Mouse (Mus musculus): Measurements from ENCODE around the gene Sgcb. TPM values are rescaled to one million over a fixed set of nuclear protein-coding genes. Genes with fewer than 3 reads are reported as not detected.

Sgcb gene
- total RNA-seq (2021) = 10 to 100 TPM; 74.1 to 79.0 TPM
- long read RNA-seq, experiment 1, transcript Sgcb-201 (6 exons, 3,786 nt) = major isoform, 102 of 134 reads
- long read RNA-seq, experiment 1, partial matches to known transcripts = 13 of 134 reads
- long read RNA-seq, experiment 1, other reads (novel, unspliced or antisense) = 19 of 134 reads
- long read RNA-seq, experiment 2, transcript Sgcb-201 (6 exons, 3,786 nt) = major isoform, 105 of 138 reads
- long read RNA-seq, experiment 2, partial matches to known transcripts = 16 of 138 reads
- long read RNA-seq, experiment 2, other reads (novel, unspliced or antisense) = 17 of 138 reads

DNA sequence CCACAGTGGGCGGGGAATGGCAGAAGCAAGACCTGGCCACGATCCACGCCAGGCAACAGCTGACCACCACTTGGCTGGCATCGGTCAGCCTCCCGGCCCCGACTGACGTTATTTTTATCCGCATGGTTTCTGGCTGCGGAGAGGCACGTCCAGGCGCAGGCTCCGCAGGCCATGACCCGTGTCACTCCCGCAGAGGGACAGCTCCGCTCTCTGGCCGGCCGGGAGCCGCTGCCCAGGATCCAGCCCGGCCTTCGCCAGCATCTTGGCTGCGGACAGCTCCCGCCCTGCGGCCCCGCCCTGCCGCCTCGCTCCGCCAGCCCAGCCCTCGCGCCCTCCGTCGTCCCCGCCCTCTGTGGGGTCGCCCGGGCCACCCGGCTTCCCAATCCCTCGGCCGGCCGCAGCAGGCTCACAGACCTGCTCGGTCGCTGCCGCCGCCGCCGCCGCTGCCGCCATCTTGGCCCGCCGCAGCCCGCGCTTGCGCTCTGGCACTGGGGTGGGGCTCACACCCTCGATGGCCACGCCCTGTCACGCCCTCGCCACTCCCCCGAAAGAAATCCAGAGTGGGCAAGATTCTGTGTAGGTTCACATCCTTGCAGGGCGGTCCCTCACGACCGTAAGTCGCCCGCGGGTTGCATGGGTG lies at the start of gene Sgcb:
TSS of gene Sgcb (minus strand) at position 530 of the 640 bp plus-strand sequence.
- peak; percentile 92 for DNase-seq (ENCODE audit: low spot score)

DNA sequence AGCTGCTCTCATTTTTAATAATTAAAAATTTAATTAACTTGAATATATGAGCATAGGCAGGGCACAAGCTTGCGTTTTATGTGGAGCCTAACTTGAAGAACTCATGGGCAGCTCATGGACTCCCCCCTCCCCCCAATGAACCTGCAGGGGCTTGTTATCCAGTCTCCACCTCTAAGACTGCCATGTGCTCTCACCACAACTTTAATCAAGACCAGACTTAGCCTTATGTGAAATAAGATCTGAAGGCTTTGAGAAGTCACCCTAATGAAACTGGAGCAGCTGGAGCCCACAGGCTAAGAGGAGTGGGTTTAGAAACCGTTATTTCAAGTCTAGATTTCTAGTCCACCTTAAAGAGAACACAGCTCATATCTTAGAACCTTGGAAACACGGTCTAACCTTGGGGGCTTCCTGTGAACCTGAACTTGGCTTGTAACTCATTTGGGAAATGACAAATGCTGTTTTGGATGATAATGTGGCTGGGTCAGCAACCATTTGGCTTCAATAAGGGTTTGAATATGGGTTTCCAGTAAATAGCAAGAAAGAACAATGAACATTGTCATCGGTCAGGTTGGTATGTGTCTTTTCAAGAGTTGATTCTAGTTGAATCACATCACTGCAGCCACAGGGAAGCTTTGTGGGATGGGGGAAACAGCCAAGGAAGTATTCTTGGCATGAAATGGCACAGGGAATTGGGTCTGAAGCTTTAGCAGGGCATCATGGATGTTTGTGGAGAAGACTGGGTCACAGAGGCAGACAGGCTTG lies 46.8 kb upstream of the Sgcb start:
- no peak for DNase-seq (ENCODE audit: low spot score)

DNA sequence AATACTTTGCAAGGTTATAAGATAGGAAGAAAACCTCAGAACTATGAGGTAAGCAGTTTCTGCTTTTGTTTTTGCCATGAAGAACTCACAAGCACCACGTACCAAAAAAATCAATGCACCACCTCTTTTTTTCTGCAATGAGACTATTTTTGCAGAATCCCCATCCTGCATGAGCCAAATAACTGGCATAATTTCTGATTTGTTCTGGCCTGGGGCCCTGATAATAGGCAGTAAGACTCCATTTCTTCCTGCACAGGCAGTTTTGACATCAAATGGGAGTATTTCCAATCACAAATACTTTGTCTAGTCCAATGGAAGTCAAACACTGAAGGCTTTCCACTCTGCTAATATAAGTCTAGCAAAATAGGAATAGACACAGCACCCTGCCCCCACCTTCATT lies 46.2 kb upstream of the Sgcb start:
- no peak for DNase-seq (ENCODE audit: low spot score)

DNA sequence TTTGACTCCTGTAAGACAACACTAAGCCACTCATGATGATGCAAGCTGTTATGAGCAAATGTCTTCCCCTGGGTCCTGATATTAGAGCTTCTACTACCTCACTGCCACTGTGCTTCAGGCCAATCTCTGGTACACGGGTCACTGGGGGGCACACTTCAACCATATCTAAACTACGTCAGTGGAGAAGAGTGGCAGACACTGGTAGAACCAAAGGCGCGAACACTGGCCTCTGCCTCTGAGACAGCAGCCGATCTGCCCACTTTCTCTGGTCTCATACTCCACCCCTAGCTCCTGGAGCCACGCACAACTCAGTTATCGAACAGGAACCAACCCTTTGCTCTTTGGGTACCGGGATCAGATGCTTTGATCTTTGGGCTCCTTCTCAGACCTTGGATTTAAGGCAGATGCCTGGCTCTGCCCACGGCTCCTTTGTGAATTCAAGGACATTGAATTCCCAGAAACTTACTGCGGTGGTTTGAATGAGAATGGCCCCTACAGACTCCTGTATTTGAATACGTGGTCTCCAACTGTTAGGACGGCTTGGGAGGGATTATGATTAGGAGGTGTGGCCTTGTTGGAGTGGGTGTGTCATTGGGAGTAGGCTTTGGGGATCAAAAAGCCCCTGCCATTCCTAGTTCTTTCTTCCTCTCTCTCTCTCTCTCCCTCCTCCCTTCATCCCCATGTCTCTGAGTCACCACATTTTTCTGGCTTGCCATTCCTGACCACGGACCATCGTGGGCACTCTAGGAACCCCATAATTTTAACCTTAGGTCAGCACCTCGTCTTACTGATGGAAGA lies 44.3 kb upstream of the Sgcb start:
- DNase-seq (ENCODE audit: low spot score) = no peak

DNA sequence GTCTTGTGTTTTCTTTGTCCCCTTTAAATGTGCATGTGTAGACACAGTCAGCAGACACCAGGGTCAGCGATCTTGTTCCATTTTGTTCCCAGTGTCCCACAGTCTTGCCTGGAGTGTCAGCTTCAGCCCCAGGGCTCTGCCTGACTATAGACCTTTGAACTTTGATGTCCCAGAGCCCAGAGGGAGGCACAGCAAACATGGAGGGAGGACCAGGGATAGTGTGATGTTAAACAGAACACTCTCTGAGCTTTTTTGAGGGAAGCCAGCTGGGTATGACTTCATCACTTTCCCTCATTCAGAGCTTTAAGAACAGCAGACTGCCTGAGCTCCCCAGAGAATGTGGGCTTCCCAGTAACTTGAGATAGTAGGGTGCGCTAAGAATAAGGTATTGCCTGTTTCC lies 42.6 kb upstream of the Sgcb start:
- DNase-seq (ENCODE audit: low spot score) = no peak

DNA sequence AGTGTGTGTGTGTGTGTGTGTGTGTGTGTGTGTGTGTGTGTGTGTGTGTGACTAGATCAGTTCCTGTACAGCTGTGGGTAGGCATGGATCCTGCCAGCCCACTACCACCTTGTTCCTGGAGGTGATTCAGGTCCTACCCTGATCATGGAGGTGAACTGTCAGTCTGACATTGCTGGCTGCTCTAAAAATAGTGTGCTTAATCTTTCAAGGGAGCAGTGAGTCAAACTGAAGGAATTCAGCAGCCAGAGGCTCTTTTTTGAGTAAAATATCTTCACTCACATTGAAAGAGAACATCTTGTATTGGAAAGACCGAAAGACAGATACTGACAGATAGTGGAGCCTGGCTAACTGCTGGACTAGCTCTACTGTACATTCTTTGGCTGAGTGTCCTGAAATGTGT lies 41.0 kb upstream of the Sgcb start:
- no peak for DNase-seq (ENCODE audit: low spot score)

DNA sequence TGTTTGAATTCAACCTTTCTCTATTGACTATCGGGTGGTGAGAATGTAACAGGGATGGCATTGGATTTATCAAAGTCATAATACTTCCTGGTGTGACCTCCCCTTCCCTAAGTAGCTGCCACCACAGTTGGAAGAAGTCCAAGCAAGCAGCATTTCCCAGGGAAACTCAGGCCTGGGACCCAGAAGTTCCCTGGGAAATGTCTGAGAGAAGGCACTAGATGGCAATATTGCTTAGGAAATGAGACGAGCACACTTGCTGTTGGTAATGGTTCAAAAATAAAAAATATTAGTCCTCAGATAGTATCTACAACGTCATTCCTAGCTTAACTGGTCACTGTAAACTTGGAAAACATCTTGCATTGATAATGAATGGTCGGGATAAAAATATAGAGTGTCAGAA lies 38.6 kb upstream of the Sgcb start:
- DNase-seq (ENCODE audit: low spot score) = no peak

DNA sequence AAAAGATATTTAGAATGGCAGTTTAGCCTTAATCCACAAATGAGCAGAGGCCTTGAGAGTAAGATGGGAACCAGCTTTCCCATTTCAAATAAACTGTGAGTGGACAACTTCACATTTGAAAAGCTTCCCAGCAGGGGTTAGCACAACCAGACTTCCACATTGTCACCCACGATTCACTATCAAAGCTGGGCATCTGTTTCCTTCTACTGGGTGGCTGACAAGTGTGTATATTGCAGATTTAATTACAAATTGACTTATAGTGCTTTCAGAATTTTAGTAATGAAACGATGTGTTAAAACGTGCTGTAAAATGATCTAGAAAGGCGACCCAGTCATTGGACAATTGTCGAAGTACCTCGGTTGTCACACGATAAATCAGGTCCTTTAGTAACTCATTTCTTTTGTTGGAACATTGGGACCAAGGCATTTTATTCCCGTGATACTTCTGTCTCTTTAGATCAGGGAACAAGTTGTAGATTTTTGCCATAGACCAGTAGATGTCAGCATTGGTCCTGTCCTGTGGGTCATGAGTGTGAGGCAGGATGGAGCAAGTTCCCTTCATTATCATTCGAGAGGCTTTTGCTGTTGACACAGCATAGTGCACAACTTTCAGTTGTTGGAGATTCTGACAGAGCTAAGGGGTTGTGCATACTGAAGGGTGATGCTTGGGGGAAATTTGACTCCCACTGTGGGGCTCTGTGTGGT lies 36.3 kb upstream of the Sgcb start:
- DNase-seq (ENCODE audit: low spot score) = no peak

DNA sequence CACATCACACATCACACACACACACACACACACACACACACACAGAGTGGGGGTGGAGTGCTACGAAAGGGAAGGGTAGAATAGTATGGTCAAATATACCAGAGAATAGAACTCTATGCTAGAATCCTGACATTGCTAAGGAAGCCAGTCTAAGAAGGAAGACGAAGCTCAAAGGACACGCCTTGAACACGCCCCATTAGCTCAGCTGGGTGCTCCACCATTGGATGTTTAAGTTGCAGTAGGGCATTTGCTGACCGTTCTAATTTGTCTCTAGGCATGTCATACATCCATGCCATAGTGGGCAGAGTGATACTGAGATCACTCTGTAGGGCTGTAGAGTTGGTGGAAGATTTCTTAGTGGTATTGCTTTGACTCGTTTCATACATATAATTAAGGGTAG lies 35.6 kb upstream of the Sgcb start:
- no peak for DNase-seq (ENCODE audit: low spot score)

DNA sequence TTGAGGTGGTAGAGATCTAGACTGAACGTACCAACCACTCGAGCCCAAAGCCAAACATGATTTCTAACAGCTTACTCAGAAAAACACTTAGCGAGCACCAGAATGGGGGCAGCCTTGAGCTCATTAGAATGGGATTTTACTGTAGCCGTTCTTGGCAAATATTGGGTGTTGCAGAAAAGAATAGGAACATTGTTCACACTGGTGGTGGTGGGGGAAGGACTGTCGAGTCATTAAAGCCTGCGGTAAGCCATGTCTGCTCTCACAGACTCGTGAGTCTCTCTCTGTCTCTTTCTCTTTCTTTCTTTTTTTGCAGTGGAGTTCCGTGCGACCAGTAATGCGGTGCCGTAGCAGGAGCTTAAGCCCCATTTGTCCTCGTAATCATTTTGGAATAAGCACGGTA lies 29.0 kb upstream of the Sgcb start:
- no peak for DNase-seq (ENCODE audit: low spot score)

DNA sequence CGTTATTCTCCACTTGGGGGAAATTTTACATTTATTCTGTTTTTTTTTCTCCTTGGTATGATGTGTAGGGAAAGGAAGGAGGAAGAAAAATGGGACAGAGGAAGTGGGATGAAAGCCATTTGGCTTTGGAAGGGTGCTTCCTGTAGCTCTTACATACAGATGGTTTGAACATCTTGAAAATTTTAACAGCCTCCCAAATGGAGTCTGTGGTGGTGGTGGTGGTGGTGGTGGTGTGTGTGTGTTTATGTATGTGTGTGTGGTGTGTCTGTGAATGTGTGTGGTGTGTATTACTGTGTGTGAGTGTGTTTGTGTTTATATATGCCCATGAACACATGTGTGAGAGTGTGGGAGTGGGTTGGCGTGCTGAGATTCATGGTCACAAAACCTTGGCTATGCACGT lies 28.0 kb upstream of the Sgcb start:
- no peak for DNase-seq (ENCODE audit: low spot score)

DNA sequence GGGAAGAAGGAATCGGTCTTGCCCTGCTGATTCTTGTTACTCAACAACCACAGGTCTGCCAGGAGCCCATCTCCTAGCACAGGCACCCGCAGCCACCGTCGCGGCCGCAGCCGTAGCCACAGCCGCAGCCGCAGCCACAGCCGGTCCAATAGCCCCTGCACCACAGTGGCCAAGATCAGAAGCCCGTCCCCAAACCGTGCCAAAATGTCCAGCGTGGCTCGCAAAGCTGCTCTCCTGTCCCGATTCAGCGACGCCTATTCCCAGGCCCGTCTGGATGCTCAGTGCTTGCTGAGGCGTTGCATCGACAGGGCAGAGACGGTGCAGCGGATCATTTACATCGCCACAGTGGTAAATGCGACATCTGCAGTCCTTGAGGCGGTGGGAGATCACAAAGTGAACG lies 21.8 kb upstream of the Sgcb start:
- no peak for DNase-seq (ENCODE audit: low spot score)

DNA sequence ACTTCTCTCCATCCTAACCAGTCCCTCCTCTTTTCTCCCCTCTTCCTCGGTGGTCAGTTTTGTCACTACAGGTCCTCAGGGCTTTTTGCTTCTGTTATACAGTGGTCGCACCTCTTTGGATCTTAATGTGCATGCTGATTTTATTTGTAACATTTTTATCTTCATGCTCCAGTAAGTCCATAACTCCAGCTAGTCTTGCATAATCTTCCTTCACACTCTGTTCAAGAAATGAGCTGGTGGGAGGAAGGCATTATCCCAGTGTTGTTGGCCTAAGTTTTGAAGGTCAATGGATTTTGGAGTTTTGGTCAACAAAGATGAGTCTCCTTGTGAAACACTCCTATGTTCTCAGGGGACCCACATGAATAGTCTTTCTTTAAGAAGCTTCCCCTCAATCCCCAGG lies 20.3 kb upstream of the Sgcb start:
- DNase-seq (ENCODE audit: low spot score) = no peak

DNA sequence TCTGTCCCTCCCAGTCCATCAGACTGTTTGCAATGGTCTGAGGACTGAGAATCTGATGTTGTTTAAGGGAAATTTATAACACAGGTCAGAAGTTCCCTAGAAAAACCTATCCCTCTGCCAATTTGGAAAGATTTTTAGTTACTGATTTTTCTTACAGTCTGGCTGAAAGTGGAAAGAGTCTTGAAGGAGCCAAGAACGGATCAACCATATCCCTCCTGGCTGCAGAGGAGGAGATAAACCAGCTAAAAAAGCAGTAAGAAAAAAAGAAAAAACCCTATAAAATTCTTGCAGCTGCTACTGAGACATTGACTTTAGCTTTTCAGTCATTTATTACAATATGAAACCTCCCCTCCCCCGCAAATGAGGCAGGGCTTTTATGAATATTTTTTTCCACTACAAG lies 19.1 kb upstream of the Sgcb start:
- DNase-seq (ENCODE audit: low spot score) = no peak

DNA sequence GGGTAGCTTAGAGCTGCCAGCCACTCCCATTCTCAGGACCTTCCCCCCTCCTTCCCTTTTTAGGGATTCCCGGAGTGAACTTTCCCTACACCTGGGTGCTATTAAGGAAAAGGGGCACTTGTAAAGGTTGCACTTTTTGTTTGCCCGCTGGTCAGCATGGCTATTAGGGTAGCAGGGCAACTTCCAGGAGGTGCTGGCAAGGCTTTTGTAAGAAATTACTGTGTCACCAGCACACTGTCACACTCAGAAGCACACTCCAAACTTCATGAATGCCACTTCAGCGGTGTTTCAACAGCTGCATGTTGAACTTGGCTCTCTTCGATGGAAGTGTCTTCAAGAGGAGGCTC lies 4.2 kb upstream of the Sgcb start:
- DNase-seq (ENCODE audit: low spot score) = no peak

DNA sequence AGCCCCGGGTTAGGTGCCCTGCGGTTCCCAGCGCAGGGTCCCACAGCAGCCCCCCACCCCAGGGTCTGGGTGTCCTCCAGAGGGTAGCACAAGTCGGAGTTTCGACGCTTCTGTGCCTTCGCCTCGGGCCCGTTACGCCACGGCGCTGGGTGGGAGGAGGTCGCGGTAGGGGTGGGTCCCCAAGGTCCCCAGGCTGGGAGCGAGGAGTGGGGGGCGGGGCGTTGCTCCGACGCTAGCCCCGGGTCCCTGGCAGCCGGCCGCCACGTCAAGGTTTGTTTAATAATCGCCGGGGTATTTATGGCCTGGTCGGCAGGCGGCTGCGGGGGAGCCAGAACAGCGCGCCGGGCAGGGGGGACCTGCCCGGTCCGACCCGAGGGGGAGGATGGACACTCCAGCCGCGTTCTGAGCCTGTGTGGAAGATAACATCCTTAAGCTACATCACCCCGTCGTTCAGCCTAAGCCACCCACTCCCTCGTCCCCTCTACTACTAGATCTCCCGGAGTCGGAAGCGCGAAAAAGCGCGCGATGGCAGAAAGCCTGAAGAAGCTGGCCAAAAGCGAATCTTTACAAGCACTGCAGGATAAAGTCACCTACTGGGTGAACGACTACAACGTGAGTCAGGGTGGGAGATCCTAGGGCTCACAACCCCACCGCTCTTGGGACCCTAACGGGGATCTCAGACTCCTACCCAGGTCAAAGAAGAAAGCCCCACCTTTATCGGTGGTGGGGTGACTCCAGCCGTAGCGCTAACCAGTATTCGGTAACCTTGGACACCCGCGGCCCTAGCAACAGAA lies 3.7 kb upstream of the Sgcb start, which contains the start of gene Spata18:
TSS of gene Spata18 (plus strand) at position 319 of the 794 bp plus-strand sequence.
- no peak for DNase-seq (ENCODE audit: low spot score)

DNA sequence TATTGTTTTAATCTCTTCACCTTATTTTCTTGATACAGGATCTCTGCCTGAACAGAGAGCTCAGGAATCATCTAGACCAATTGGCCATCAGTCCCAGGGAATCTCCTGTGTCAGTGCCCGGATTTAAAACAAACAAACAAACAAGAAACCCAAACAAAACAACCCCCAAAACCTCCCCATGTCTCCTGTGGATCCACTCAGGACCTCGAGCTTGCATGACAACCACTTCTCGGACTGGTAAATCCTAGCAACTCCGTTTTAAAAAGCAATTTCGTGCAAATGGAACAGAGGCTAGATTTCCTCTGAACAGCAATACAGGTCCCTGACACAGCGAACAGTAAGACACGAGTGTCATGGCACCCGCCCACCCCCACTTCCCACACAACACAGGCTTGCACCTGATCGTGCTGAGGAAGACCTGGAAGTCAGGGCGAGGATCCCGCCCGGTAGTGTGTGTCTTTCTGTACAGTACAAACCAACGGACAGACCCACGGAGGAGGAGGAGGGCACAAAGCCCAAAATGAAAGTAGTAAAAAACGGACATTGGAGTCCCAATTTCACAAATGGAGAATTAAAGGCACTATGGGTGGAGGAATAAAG lies 2.9 kb upstream of the Sgcb start:
- no peak for DNase-seq (ENCODE audit: low spot score)

DNA sequence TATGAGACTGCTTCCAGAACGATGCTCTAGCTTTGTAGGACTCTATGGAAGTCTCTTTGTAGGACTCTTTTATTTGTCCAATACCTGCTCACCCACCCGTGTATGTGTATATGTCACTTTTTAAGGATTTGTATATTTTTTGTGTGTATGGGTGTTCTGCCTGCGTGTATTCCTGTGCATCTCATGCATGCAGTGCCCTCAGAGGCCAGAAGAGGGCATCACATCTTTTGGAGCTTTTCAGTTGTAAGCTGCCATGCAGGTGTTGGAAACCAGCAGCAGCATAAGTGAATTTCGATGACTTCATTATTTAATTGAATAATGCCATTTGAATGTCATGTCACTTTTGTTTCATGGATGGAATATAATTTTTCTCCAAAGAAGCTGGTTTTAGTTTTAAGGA lies 5.5 kb downstream of the Sgcb start:
- no peak for DNase-seq (ENCODE audit: low spot score)

DNA sequence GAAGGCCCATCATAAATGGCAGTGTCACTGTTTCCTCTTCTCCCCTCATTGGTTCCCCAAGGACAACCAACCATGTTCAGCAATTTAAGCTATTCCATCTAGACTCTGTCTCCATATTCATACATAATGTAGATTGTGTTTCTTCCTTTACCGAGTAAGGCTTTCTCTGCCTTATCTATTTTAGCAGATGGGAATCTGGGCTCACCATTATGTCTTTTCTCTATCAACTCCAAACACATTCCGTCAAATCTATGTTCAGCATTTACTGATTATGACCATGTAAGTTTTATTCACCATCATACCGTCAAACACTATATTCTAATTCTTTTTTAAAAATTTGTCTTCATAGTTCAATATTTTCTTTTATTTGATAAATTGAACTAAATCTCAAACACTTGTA lies 6.5 kb downstream of the Sgcb start:
- no peak for DNase-seq (ENCODE audit: low spot score)

Data from gastrocnemius, adult 18-20 months (tissue).